Mouse (Mus musculus): Measurements from ENCODE around the gene Sall2.

Sall2 gene

DNA sequence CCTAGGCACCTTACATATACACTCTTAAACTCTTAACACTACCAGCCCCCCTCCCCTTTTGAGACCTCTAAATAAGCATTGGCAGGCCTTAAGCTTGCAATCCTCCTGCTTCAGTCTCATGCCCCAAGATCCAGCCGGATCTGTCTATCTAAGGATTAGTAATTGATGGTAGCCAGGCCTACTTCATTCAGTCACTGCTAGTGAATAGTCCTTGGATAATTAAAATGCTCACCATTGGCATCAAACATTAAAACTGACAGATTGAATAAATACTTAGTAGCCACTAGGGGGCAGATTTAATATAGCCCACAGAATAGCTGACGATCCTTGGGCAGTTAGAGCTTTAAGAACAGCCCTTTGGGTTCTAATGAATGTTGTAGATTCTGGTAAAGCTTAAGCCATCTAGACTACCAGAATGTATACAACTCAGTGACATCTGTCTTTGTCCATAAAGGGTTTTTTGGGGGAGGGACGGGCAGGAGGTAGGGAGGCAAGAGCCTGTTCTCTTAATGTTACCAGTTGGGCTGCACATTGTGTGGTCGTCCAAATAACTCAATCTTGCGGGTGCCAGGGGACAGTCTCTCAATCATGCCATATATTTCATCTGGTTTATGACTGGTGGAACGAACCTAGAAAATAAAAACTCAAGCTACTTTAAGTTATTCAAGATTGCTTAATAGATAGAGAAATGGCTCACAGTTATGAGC lies 32.9 kb downstream of the Sall2 start:
- DNase-seq: no peak

DNA sequence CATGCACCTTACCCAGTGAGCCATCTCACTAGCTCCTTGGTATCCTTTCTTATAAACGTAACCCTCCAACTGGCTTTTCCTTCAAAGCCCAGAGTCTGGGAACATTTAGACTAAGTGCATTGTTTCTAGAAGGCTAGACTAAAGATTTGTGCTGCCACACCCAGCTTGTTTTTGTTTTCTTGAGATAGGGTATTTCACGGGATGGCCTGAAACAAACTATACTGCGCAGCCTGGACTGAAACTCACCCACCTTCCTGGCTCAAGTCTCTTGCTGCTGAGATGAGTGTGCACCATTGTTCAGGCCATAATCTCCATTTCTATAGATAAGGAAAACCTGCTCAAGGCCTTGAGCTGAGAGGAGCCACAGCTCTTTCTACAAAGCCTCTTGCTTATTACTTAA lies 44.4 kb downstream of the Sall2 start:
- no peak for DNase-seq

DNA sequence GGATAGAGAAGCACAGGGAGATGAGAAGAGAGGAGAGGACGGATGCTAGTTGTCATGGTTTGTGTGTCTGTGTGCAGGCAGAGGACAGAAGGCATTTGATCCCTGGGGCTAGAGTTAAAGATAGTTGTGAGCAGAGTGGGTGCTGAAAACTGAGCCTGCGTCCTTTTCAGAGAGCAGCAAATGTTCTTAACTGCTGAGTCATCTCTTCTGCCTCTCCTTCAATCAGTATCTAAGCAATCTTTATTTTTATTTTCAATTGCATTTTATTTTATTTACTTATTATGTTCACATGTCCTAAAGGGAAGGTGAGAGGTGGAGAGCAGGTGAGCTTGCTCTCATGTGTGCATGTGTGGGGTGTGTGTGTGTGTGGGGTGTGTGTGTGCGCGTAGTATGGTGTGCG lies 44.9 kb downstream of the Sall2 start:
- DNase-seq: no peak

DNA sequence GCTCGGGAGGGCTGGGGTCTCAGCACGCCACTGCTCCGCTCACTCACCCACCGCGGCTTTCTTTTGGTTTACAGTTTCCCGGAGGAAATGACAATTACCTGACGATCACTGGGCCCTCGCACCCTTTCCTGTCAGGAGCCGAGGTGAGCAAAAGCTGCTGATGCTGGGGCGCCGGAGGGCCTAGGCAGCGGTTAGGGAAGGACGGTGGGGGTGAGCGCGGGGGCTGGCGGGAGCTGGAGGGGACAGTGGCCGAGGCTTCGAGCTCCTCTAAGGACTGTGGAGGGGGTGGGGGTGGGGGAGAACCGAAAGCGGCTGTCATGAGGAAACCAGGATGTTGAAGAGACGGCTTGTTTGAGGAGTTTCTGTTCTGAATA lies 48.8 kb downstream of the Sall2 start:
- DNase-seq: no peak

DNA sequence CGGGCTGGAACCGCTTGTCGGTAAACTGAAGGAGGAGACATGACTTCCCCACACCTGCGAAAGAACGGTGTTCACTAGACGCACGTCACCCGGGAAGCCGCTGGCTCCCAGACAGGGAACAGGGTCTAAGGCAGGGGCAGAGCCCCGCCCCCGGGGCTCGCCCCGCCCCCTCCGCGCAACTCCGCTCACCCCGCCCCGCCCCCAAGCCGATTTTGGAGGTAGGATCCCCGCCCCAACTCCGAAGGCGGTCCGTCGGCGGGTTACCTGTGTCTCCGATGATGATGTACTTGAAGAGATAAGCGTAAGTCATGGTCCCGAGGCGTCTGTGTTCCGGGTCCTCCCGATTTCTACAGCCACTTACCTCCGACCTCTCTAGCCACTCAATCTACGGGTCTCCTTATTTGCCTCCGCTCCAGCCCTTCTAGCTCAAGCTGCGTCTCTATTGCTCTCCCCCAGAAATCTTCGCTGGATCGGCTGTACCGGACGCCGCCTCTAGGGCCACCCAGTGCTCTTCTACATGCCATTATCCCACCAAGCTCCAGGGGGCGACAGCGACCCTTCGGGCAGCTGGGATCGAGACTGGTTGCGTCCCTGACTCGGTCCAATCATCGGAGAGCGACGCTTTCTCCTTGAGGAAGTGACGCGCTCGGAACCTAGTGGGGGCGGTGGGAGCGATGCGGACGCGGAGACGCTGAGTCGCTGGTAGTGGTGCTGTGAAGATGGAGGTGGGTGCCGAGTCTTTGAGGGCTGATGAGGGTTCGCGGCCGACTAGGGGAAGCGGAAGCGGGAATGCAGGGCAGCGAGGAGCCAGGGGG lies 49.4 kb downstream of the Sall2 start, which contains the start of the genes Tox4 and Rab2b:
TSS of gene Tox4 (plus strand) at position 215 of the 815 bp plus-strand sequence.
TSS of gene Rab2b (minus strand) at position 614 of the 815 bp plus-strand sequence.
- peak; percentile 99 for DNase-seq

DNA sequence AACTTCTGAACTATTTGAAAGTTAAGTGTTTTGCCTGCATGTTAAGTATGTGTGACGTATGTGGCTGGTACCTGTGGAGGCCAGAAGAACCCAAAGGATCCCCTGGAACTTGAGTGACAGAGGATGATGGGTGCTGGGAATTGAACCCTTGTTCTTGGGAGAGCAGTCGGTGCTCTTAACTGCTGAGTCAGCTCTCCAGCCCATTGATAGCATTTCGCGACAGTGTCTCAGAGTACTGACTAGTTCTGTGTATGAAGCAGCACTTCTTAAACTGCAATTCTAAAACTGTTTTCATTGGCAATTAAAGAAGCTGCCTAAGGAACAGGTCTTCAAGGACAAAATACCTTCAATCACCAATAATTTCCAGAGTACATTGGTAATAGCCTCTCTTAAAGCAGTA lies 51.4 kb downstream of the Sall2 start:
- DNase-seq: no peak

GRCm38 (mm10) chr14:52272781-52273180 lies 55.8 kb downstream of the Sall2 start:
- DNase-seq: no peak

All from kidney, adult 18-20 months (tissue).